Mouse (Mus musculus): Measurements from ENCODE around the gene Klf15.

Gene Klf15

GRCm38 (mm10) chr6:90463890-90464421 is 1.6 kb downstream of the Klf15 start:
- no peak for DNase-seq (ENCODE audit: low spot score in 2 of 2)

- no peak for DNase-seq (ENCODE audit: low spot score in 2 of 2)
These were observed 2.8 kb downstream of the Klf15 start for GRCm38 (mm10) chr6:90465028-90465640.

- DNase-seq (ENCODE audit: low spot score in 2 of 2), result no peak
These were observed 3.7 kb downstream of the Klf15 start for GRCm38 (mm10) chr6:90466079-90466478.

GRCm38 (mm10) chr6:90466847-90467410 is 4.6 kb downstream of the Klf15 start:
- no peak for DNase-seq (ENCODE audit: low spot score in 2 of 2)

- no peak for DNase-seq (ENCODE audit: low spot score in 2 of 2)
These were observed 5.8 kb downstream of the Klf15 start for GRCm38 (mm10) chr6:90468216-90468615.

- no peak for DNase-seq (ENCODE audit: low spot score in 2 of 2)
These were observed 6.7 kb downstream of the Klf15 start for GRCm38 (mm10) chr6:90469041-90469440.

- DNase-seq (ENCODE audit: low spot score in 2 of 2), result no peak
These were observed 7.9 kb downstream of the Klf15 start for GRCm38 (mm10) chr6:90470255-90470654.

- DNase-seq (ENCODE audit: low spot score in 2 of 2), result no peak
These were observed 8.7 kb downstream of the Klf15 start for GRCm38 (mm10) chr6:90470947-90471541.

GRCm38 (mm10) chr6:90472079-90472478 is 9.7 kb downstream of the Klf15 start:
- no peak for DNase-seq (ENCODE audit: low spot score in 2 of 2)

GRCm38 (mm10) chr6:90472697-90473096 is 10.3 kb downstream of the Klf15 start:
- no peak for DNase-seq (ENCODE audit: low spot score in 2 of 2)

- DNase-seq (ENCODE audit: low spot score in 2 of 2), result no peak
These were observed 11.4 kb downstream of the Klf15 start for GRCm38 (mm10) chr6:90473630-90474360.

GRCm38 (mm10) chr6:90474361-90474750 is 12.0 kb downstream of the Klf15 start:
- no peak for DNase-seq (ENCODE audit: low spot score in 2 of 2)

GRCm38 (mm10) chr6:90475176-90475853 is 12.9 kb downstream of the Klf15 start:
- DNase-seq (ENCODE audit: low spot score in 2 of 2), result no peak

GRCm38 (mm10) chr6:90475854-90476212 is 13.5 kb downstream of the Klf15 start:
- no peak for DNase-seq (ENCODE audit: low spot score in 2 of 2)

- no peak for DNase-seq (ENCODE audit: low spot score in 2 of 2)
These were observed 14.7 kb downstream of the Klf15 start for GRCm38 (mm10) chr6:90476941-90477518.

GRCm38 (mm10) chr6:90484249-90484648 is 21.9 kb downstream of the Klf15 start:
- DNase-seq (ENCODE audit: low spot score in 2 of 2), result no peak

GRCm38 (mm10) chr6:90484876-90485275 is 22.5 kb downstream of the Klf15 start:
- DNase-seq (ENCODE audit: low spot score in 2 of 2), result no peak

GRCm38 (mm10) chr6:90486176-90486921 is 24.0 kb downstream of the Klf15 start, which contains the start of gene Aldh1l1:
TSS of gene Aldh1l1 (plus strand) at chr6:90486427.
- no peak for DNase-seq (ENCODE audit: low spot score in 2 of 2)

- no peak for DNase-seq (ENCODE audit: low spot score in 2 of 2)
These were observed 25.2 kb downstream of the Klf15 start for GRCm38 (mm10) chr6:90487531-90487930.

GRCm38 (mm10) chr6:90489532-90489931 is 27.2 kb downstream of the Klf15 start:
- no peak for DNase-seq (ENCODE audit: low spot score in 2 of 2)

- DNase-seq (ENCODE audit: low spot score in 2 of 2), result no peak
These were observed 28.6 kb downstream of the Klf15 start for GRCm38 (mm10) chr6:90490976-90491375.
